26 mouse cellular contexts compared by ENCODE assay signal in the genomic region with DNA sequence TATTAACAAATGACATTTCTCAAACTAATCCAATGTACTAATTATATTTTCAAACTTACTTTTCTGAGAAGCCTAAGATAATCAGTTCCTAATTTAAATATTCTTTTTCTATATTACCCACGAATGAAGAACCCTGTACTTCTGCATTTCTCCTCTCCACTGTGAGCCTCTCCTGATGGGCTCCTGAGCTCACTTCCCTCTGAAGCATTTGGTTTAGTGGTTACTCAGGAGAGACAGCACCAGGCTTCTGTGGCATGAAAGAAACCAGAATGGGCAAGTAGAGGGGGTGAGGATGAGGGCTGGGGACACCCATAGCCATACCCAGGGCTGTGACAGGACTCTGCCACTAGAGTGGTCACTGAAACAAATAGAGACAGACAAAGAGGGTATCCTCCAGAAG. TPM values are rescaled to one million over a fixed set of nuclear protein-coding genes. Genes with fewer than 3 reads are reported as not detected.
DNase-seq lines count a peak whose midpoint lies in the region; ATAC-seq and TF ChIP-seq lines count a peak whose summit lies in the region.
"Had no signal": no experiment of that assay in that cellular context is flagged by ENCODE, and none has a peak within 500 bp of the region (broad histone marks: within the 10 kb centered on the region; RNA-seq: fewer than 3 reads in every experiment).

No protein-coding gene starts in this region.

- no peak overlapping the region for H3K27ac ChIP-seq in thymus, adult 2 months (ENCODE audit: control insufficient read depth, insufficient read depth, low read length)
- H3K27ac ChIP-seq: embryonic facial prominence, embryonic 13.5 days; embryonic facial prominence, embryonic 15.5 days; forebrain, embryonic 10.5 days; forebrain, embryonic 12.5 days had no signal

- DNase-seq in thymus, adult 2 months, result no peak
- DNase-seq in cerebellum, adult 11 months, result no peak
- no peak for DNase-seq in retina, postnatal 1 day
- DNase-seq: adrenal gland, adult 8-10 months; adrenal gland, postnatal 14 days; adrenal gland, postnatal 36 days; cerebellum, adult 11-12 months; cerebellum, adult 2 months; cerebellum, adult 9-10 months; cerebellum, postnatal 10 days; cerebellum, postnatal 25 days; embryo, embryonic 11 days had no signal

- WGBS in thymus, adult 2 months, result 9% methylated on average over 1 of the region's 1 CpGs

- TF ChIP-seq CTCF in thymus, adult 2 months (IDR thresholded peaks at IDR 0.05; ENCODE audit: borderline replicate concordance, control insufficient read depth, extremely low read depth, insufficient read depth, low read length, poor library complexity), result no peak

- no peaks in the 10 kb centered on the region for H3K36me3 ChIP-seq in thymus, adult 2 months (ENCODE audit: control insufficient read depth, insufficient read depth, low read length)
- H3K36me3 ChIP-seq: embryonic facial prominence, embryonic 13.5 days; embryonic facial prominence, embryonic 15.5 days; forebrain, embryonic 10.5 days; forebrain, embryonic 12.5 days had no signal

- H3K4me3 ChIP-seq in thymus, adult 2 months (ENCODE audit: control insufficient read depth, insufficient read depth, low read length), result no peak overlapping the region
- H3K4me3 ChIP-seq: embryonic facial prominence, embryonic 13.5 days; embryonic facial prominence, embryonic 15.5 days; erythroblast, embryonic 14.5 days; forebrain, embryonic 10.5 days; forebrain, embryonic 12.5 days had no signal

- ATAC-seq in common myeloid progenitor, adult 5-6 weeks (replicated peaks; ENCODE audit: low read depth, poor library complexity, severe bottlenecking), result peak; percentile 74
- peak; percentile 21; the same call in 1 of the 2 replicates for ATAC-seq in megakaryocyte, adult 5-6 weeks (ENCODE audit: poor library complexity, severe bottlenecking)
- ATAC-seq: activated CD4-positive, CD25-positive, alpha-beta regulatory T cell, adult 4 months; forebrain, embryonic 14.5 days; forebrain, embryonic 16.5 days; Patski had no signal

- no peaks in the 10 kb centered on the region for H3K4me1 ChIP-seq in thymus, adult 2 months (replicated peaks; ENCODE audit: control insufficient read depth, insufficient read depth, low read length)
- H3K4me1 ChIP-seq: embryonic facial prominence, embryonic 13.5 days; embryonic facial prominence, embryonic 15.5 days; forebrain, embryonic 10.5 days; forebrain, embryonic 12.5 days had no signal

- TF ChIP-seq POLR2A in thymus, adult 2 months (IDR thresholded peaks at IDR 0.05; ENCODE audit: control insufficient read depth, extremely low read depth, insufficient read depth, low read length, poor library complexity), result no peak

- H3K27me3 ChIP-seq in thymus, adult 2 months (ENCODE audit: control insufficient read depth, insufficient read depth, low read length), result no peaks in the 10 kb centered on the region
- H3K27me3 ChIP-seq: embryonic facial prominence, embryonic 13.5 days; embryonic facial prominence, embryonic 15.5 days; forebrain, embryonic 12.5 days had no signal

RNA-seq across cellular contexts. Expression of a gene that starts 16.3 kb away (rescaled TPM):
- not detected in 2 replicates for total RNA-seq in common myeloid progenitor, adult 5-6 weeks (2017)
- not detected in 2 replicates for total RNA-seq in megakaryocyte, adult 5-6 weeks (2015)
- total RNA-seq in megakaryocyte, adult 5-6 weeks (2017), result not detected in 2 replicates
- not detected in 2 replicates for polyA plus RNA-seq in thymus, adult 2 months (2012; rRNA removed)
- total RNA-seq: adrenal gland, adult 18-20 months; adrenal gland, postnatal 14 days; adrenal gland, postnatal 36 days had no signal
- polyA plus RNA-seq: activated CD4-positive, CD25-positive, alpha-beta regulatory T cell, adult 4 months; C2C12; embryonic facial prominence, embryonic 11.5 days; embryonic facial prominence, embryonic 13.5 days; embryonic facial prominence, embryonic 15.5 days; erythroblast, embryonic 14.5 days; forebrain, embryonic 10.5 days; forebrain, embryonic 12.5 days; forebrain, embryonic 14.5 days; forebrain, embryonic 16.5 days; Patski had no signal

RNA-seq across cellular contexts. Expression of a gene that starts 19.7 kb away (rescaled TPM):
- total RNA-seq in common myeloid progenitor, adult 5-6 weeks (2017), result not detected in 2 replicates
- total RNA-seq in megakaryocyte, adult 5-6 weeks (2015), result not detected in 2 replicates
- total RNA-seq in megakaryocyte, adult 5-6 weeks (2017), result not detected in 2 replicates
- polyA plus RNA-seq in thymus, adult 2 months (2012; rRNA removed), result 0.23 and 0.27 TPM in 2 replicates
- polyA plus RNA-seq: C2C12; erythroblast, embryonic 14.5 days had no signal

RNA-seq across cellular contexts. Expression of a gene that starts 49.8 kb away (rescaled TPM):
- total RNA-seq in common myeloid progenitor, adult 5-6 weeks (2017), result not detected in 2 replicates
- total RNA-seq in megakaryocyte, adult 5-6 weeks (2015), result not detected in 2 replicates
- not detected in 2 replicates for total RNA-seq in megakaryocyte, adult 5-6 weeks (2017)
- 0.61 and 1.1 TPM in 2 replicates for polyA plus RNA-seq in thymus, adult 2 months (2012; rRNA removed)
- polyA plus RNA-seq: activated CD4-positive, CD25-positive, alpha-beta regulatory T cell, adult 4 months; erythroblast, embryonic 14.5 days had no signal
